Mouse (Mus musculus) kidney, adult 2 months (tissue): Measurements from ENCODE around the gene Unc5b.

Experiments used
- CTCF ChIP-seq: fragments of 200-500 bp; conservative IDR thresholded peaks from 2 replicates; pipeline ENCODE4 v1.5.1; 2011; ENCODE audit warnings: low read depth, mild to moderate bottlenecking, control low read depth, low read length, moderate library complexity, mixed read lengths; ENCODE audit not compliant: insufficient read depth, insufficient read length
- POLR2A ChIP-seq: fragments of 200-500 bp; IDR thresholded peaks from one replicate; pipeline ENCODE4 v1.6.1; 2011; ENCODE audit warnings: low read depth, low read length, control low read depth

DNA sequence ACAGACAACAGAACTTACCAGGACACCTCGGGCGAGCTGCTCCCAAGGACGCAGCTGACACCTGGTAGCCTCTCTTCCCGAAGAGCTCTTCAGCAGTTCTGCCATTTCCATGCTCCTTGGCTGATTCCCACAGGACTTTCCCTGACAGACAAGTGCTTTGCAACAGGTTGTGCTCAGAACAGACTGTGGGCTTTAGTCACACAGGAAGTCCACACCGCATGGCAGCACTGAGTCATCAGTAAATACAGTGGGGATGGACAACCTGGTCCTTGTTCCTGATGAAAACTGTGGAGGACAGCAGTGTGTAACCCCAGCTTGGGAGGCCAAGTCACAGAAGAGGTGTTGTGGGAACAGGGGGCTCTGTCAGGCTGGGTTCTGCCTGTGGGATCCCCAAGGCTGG lies 45.7 kb upstream of the Unc5b start:
- no peak for TF ChIP-seq CTCF
- TF ChIP-seq POLR2A: no peak
